Mouse (Mus musculus): ENCODE results near the gene Elovl6. TPM values are rescaled to one million over a fixed set of nuclear protein-coding genes. Genes with fewer than 3 reads are reported as not detected.
A peak's percentile ranks its signal among the peaks of the same experiment; 100 is the strongest.

Gene Elovl6
- total RNA-seq, 1 experiment = 118 TPM

- no peak overlapping the region for H3K9ac ChIP-seq (ENCODE audit: insufficient read depth, low read depth, low read length, poor library complexity, severe bottlenecking)
- H3K4me1 ChIP-seq (ENCODE audit: control insufficient read depth in 2 of 2, insufficient read depth in 2 of 2, low read length in 2 of 2, poor library complexity in 1 of 2) = peaks cover 0 to 24% of the 10 kb centered on the region in 2 experiments; a peak in 3 of 4 replicates
Observed at GRCm38 (mm10) chr3:129648598-129648997, 116.4 kb downstream of the Elovl6 start.

GRCm38 (mm10) chr3:129649586-129650292, 117.6 kb downstream of the Elovl6 start:
- Histone ChIP-seq H3K27ac (ENCODE audit: insufficient read depth, low read depth, low read length, poor library complexity, severe bottlenecking) (peak overlapping the region; percentile 68), H3K4me3 (ENCODE audit: insufficient read depth in 1 of 2, low read depth in 1 of 2, low read length in 2 of 2, poor library complexity in 1 of 2, severe bottlenecking in 1 of 2) (no peak overlapping the region), H3K9ac (ENCODE audit: insufficient read depth, low read depth, low read length, poor library complexity, severe bottlenecking) (peak overlapping the region; percentile 5; the same call in 1 of the 2 replicates), H3K36me3 (ENCODE audit: control insufficient read depth, insufficient read depth, low read length, poor library complexity, severe bottlenecking) (no peaks in the 10 kb centered on the region; the same call in 1 of the 2 replicates), H3K9me3 (ENCODE audit: control insufficient read depth, insufficient read depth, low read depth, low read length) (peaks cover 3% of the 10 kb centered on the region; the same call in 1 of the 2 replicates), H3K4me1 (ENCODE audit: control insufficient read depth in 2 of 2, insufficient read depth in 2 of 2, low read length in 2 of 2, poor library complexity in 1 of 2) (peaks cover 0 to 24% of the 10 kb centered on the region in 2 experiments; a peak in 3 of 4 replicates)
- TF ChIP-seq ZNF384 (IDR thresholded peaks at IDR 0.05; ENCODE audit: low read depth, low read length) (no peak), MAFK (IDR thresholded peaks at IDR 0.05; ENCODE audit: insufficient read depth, low read depth, low read length) (no peak), HCFC1 (IDR thresholded peaks at IDR 0.05; ENCODE audit: borderline replicate concordance, insufficient read depth, low read length) (no peak), ZC3H11A (IDR thresholded peaks at IDR 0.05; ENCODE audit: borderline replicate concordance, low read depth, low read length) (no peak), CHD2 (IDR thresholded peaks at IDR 0.05; ENCODE audit: low read depth, low read length) (no peak)
- DNase-seq (ENCODE audit: low read depth, low spot score) = no peak
- in situ Hi-C loops (cut with MboI; ENCODE audit: low sequenced_read_pairs in 2 of 2, unreplicated experiment in 2 of 2) = no loop called here

More at GRCm38 (mm10) chr3:129648598-129648997, 116.4 kb downstream of the Elovl6 start:
- Histone ChIP-seq H3K36me3 (ENCODE audit: control insufficient read depth, insufficient read depth, low read length, poor library complexity, severe bottlenecking) (no peaks in the 10 kb centered on the region; the same call in 1 of the 2 replicates), H3K4me3 (ENCODE audit: insufficient read depth in 1 of 2, low read depth in 1 of 2, low read length in 2 of 2, poor library complexity in 1 of 2, severe bottlenecking in 1 of 2) (no peak overlapping the region), H3K27ac (ENCODE audit: insufficient read depth, low read depth, low read length, poor library complexity, severe bottlenecking) (peak overlapping the region; percentile 9; the same call in 1 of the 2 replicates), H3K9me3 (ENCODE audit: control insufficient read depth, insufficient read depth, low read depth, low read length) (no peaks in the 10 kb centered on the region)
- TF ChIP-seq MAFK (IDR thresholded peaks at IDR 0.05; ENCODE audit: insufficient read depth, low read depth, low read length) (no peak), ZNF384 (IDR thresholded peaks at IDR 0.05; ENCODE audit: low read depth, low read length) (no peak), CHD2 (IDR thresholded peaks at IDR 0.05; ENCODE audit: low read depth, low read length) (no peak), ZC3H11A (IDR thresholded peaks at IDR 0.05; ENCODE audit: borderline replicate concordance, low read depth, low read length) (no peak)
- DNase-seq (ENCODE audit: low read depth, low spot score) = no peak
- in situ Hi-C loops (cut with MboI; ENCODE audit: low sequenced_read_pairs in 2 of 2, unreplicated experiment in 2 of 2) = no loop called here

GRCm38 (mm10) chr3:129650293-129650612, 118.1 kb downstream of the Elovl6 start:
- H3K9ac ChIP-seq (ENCODE audit: insufficient read depth, low read depth, low read length, poor library complexity, severe bottlenecking) = no peak overlapping the region
- no peak for TF ChIP-seq ZNF384 (IDR thresholded peaks at IDR 0.05; ENCODE audit: low read depth, low read length)
- TF ChIP-seq MAFK (IDR thresholded peaks at IDR 0.05; ENCODE audit: insufficient read depth, low read depth, low read length) = no peak
- TF ChIP-seq ZC3H11A (IDR thresholded peaks at IDR 0.05; ENCODE audit: borderline replicate concordance, low read depth, low read length) = no peak
- no peak for TF ChIP-seq HCFC1 (IDR thresholded peaks at IDR 0.05; ENCODE audit: borderline replicate concordance, insufficient read depth, low read length)
- no peak for TF ChIP-seq CHD2 (IDR thresholded peaks at IDR 0.05; ENCODE audit: low read depth, low read length)
- H3K4me1 ChIP-seq (ENCODE audit: control insufficient read depth in 2 of 2, insufficient read depth in 2 of 2, low read length in 2 of 2, poor library complexity in 1 of 2) = peaks cover 0 to 24% of the 10 kb centered on the region in 2 experiments; a peak in 3 of 4 replicates
- DNase-seq (ENCODE audit: low read depth, low spot score) = peak; percentile 21
- no peaks in the 10 kb centered on the region; the same call in 1 of the 2 replicates for H3K36me3 ChIP-seq (ENCODE audit: control insufficient read depth, insufficient read depth, low read length, poor library complexity, severe bottlenecking)
- H3K9me3 ChIP-seq (ENCODE audit: control insufficient read depth, insufficient read depth, low read depth, low read length) = peaks cover 3% of the 10 kb centered on the region; the same call in 1 of the 2 replicates
- no peak overlapping the region for H3K4me3 ChIP-seq (ENCODE audit: insufficient read depth in 1 of 2, low read depth in 1 of 2, low read length in 2 of 2, poor library complexity in 1 of 2, severe bottlenecking in 1 of 2)
- H3K27ac ChIP-seq (ENCODE audit: insufficient read depth, low read depth, low read length, poor library complexity, severe bottlenecking) = peak overlapping the region; percentile 68
- in situ Hi-C loops (cut with MboI; ENCODE audit: low sequenced_read_pairs in 2 of 2, unreplicated experiment in 2 of 2) = no loop called here

- H3K36me3 ChIP-seq (ENCODE audit: control insufficient read depth, insufficient read depth, low read length, poor library complexity, severe bottlenecking) = no peaks in the 10 kb centered on the region; the same call in 1 of the 2 replicates
- H3K4me1 ChIP-seq (ENCODE audit: control insufficient read depth in 2 of 2, insufficient read depth in 2 of 2, low read length in 2 of 2, poor library complexity in 1 of 2) = peaks cover 0 to 24% of the 10 kb centered on the region in 2 experiments; a peak in 3 of 4 replicates
- H3K4me3 ChIP-seq (ENCODE audit: insufficient read depth in 1 of 2, low read depth in 1 of 2, low read length in 2 of 2, poor library complexity in 1 of 2, severe bottlenecking in 1 of 2) = no peak overlapping the region
- H3K9me3 ChIP-seq (ENCODE audit: control insufficient read depth, insufficient read depth, low read depth, low read length) = peaks cover 3% of the 10 kb centered on the region; the same call in 1 of the 2 replicates
- no peak overlapping the region for H3K9ac ChIP-seq (ENCODE audit: insufficient read depth, low read depth, low read length, poor library complexity, severe bottlenecking)
- peak overlapping the region; percentile 51; the same call in 1 of the 2 replicates for H3K27ac ChIP-seq (ENCODE audit: insufficient read depth, low read depth, low read length, poor library complexity, severe bottlenecking)
- peak; percentile 64 for DNase-seq (ENCODE audit: low read depth, low spot score)
- TF ChIP-seq ZNF384 (IDR thresholded peaks at IDR 0.05; ENCODE audit: low read depth, low read length) = no peak
- TF ChIP-seq CHD2 (IDR thresholded peaks at IDR 0.05; ENCODE audit: low read depth, low read length) = no peak
- TF ChIP-seq MAFK (IDR thresholded peaks at IDR 0.05; ENCODE audit: insufficient read depth, low read depth, low read length) = no peak
- TF ChIP-seq HCFC1 (IDR thresholded peaks at IDR 0.05; ENCODE audit: borderline replicate concordance, insufficient read depth, low read length) = no peak
- TF ChIP-seq ZC3H11A (IDR thresholded peaks at IDR 0.05; ENCODE audit: borderline replicate concordance, low read depth, low read length) = no peak
- in situ Hi-C loops (cut with MboI; ENCODE audit: low sequenced_read_pairs in 2 of 2, unreplicated experiment in 2 of 2) = no loop called here
Observed at GRCm38 (mm10) chr3:129650931-129651330, 118.8 kb downstream of the Elovl6 start.
